Mouse (Mus musculus) ovary, adult 18-20 months (tissue): ENCODE results near the gene Pnkd.
"Not testable (repeated sequence)": the region's sequence is repeated elsewhere in the genome, so short reads cannot be mapped to it uniquely, and the experiment has no call there.

ENCODE experiments used
- DNase-seq: peaks from one replicate; pipeline ENCODE4 v3.0.0; 2022; ENCODE audit warnings: low spot score, mixed read lengths

Gene Pnkd

GRCm38 (mm10) chr1:74332241-74332763 lies 47.6 kb downstream of the Pnkd start:
- peak; percentile 96 for DNase-seq

GRCm38 (mm10) chr1:74332930-74333329 lies 48.2 kb downstream of the Pnkd start:
- no peak for DNase-seq

- DNase-seq = no peak
Measured at GRCm38 (mm10) chr1:74334607-74335006, 49.9 kb downstream of the Pnkd start.

GRCm38 (mm10) chr1:74335033-74335432 lies 50.3 kb downstream of the Pnkd start:
- no peak for DNase-seq

- no peak for DNase-seq
Measured at GRCm38 (mm10) chr1:74335436-74336170, 50.9 kb downstream of the Pnkd start.

- DNase-seq = peak; percentile 61
Measured at GRCm38 (mm10) chr1:74337241-74337771, 52.6 kb downstream of the Pnkd start.

GRCm38 (mm10) chr1:74338013-74338412 lies 53.3 kb downstream of the Pnkd start:
- no peak for DNase-seq

GRCm38 (mm10) chr1:74338626-74339025 lies 53.9 kb downstream of the Pnkd start:
- DNase-seq = no peak

- DNase-seq = no peak
Measured at GRCm38 (mm10) chr1:74339917-74340316, 55.2 kb downstream of the Pnkd start.

- no peak for DNase-seq
Measured at GRCm38 (mm10) chr1:74340361-74340764, 55.6 kb downstream of the Pnkd start.

- not testable (repeated sequence) for DNase-seq
Measured at GRCm38 (mm10) chr1:74340992-74341391, 56.3 kb downstream of the Pnkd start.

GRCm38 (mm10) chr1:74341898-74342297 lies 57.2 kb downstream of the Pnkd start:
- DNase-seq = no peak

- DNase-seq = no peak
Measured at GRCm38 (mm10) chr1:74342308-74342707, 57.6 kb downstream of the Pnkd start.

- no peak for DNase-seq
Measured at GRCm38 (mm10) chr1:74343161-74343560, 58.4 kb downstream of the Pnkd start.

GRCm38 (mm10) chr1:74344163-74344916 lies 59.6 kb downstream of the Pnkd start:
- no peak for DNase-seq

GRCm38 (mm10) chr1:74351185-74351769 lies 66.5 kb downstream of the Pnkd start:
- DNase-seq = no peak

- DNase-seq = no peak
Measured at GRCm38 (mm10) chr1:74352532-74353096, 67.9 kb downstream of the Pnkd start.

GRCm38 (mm10) chr1:74353453-74354229 lies 68.9 kb downstream of the Pnkd start:
- DNase-seq = no peak

- no peak for DNase-seq
Measured at GRCm38 (mm10) chr1:74357531-74357930, 72.8 kb downstream of the Pnkd start.

GRCm38 (mm10) chr1:74359952-74360517 lies 75.3 kb downstream of the Pnkd start:
- DNase-seq = no peak

- peak; percentile 58 for DNase-seq
Measured at GRCm38 (mm10) chr1:74361812-74362211, 77.1 kb downstream of the Pnkd start, which contains the start of gene Catip. Catip (plus strand) TSS chr1:74362108.
